Mouse (Mus musculus) adrenal gland, postnatal 10 days (tissue): ENCODE measurements around the gene Gm49322. TPM values are rescaled to one million over a fixed set of nuclear protein-coding genes. Genes with fewer than 3 reads are reported as not detected.
"Not testable (repeated sequence)": the region's sequence is repeated elsewhere in the genome, so short reads cannot be mapped to it uniquely, and the experiment has no call there.

Experiments used
- DNase-seq: peaks from one replicate; pipeline ENCODE4 v3.0.0; 2021; ENCODE audit warnings: mixed read lengths
- long read RNA-seq, 2 experiments: library from polyadenylated mRNA; stranded (forward); transcript quantifications; one replicate each; pipeline ENCODE4 v2.0.0; 2021
- total RNA-seq, 2 experiments: library from RNA; stranded (reverse); gene quantifications; 2 replicates each; pipeline ENCODE4 v1.2.3; 2021

The Gm49322 gene
- total RNA-seq = 1 to 10 TPM; 1.6 to 2.7 TPM
- long read RNA-seq, experiment 1, full-length matches to known transcripts = 5 of 14 reads
- long read RNA-seq, experiment 1, partial matches to known transcripts = 0 of 14 reads
- long read RNA-seq, experiment 1, other reads (novel, unspliced or antisense) = 9 of 14 reads
- long read RNA-seq, experiment 2, full-length matches to known transcripts = 2 of 2 reads
- long read RNA-seq, experiment 2, partial matches to known transcripts = 0 of 2 reads
- long read RNA-seq, experiment 2, other reads (novel, unspliced or antisense) = 0 of 2 reads

DNA sequence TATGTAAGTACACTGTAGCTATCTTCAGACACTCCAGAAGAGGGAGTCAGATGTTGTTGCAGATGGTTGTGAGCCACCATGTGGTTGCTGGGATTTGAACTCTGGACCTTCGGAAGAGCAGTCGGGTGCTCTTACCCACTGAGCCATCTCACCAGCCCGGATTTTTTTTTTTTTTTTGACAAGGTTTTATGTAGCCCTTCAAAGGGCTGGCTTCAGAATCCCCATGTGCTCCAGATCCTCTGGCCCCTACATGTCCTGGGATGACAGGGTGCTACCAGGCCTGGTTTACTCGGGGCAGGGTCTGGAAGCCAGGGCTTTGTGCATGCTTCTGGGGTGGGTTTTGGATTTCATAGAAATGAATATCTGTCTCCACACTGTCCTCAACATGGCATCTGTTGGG lies at the start of gene Gm49322:
TSS of gene Gm49322 (plus strand) at position 301 of the 400 bp plus-strand sequence.
- DNase-seq = not testable (repeated sequence)

DNA sequence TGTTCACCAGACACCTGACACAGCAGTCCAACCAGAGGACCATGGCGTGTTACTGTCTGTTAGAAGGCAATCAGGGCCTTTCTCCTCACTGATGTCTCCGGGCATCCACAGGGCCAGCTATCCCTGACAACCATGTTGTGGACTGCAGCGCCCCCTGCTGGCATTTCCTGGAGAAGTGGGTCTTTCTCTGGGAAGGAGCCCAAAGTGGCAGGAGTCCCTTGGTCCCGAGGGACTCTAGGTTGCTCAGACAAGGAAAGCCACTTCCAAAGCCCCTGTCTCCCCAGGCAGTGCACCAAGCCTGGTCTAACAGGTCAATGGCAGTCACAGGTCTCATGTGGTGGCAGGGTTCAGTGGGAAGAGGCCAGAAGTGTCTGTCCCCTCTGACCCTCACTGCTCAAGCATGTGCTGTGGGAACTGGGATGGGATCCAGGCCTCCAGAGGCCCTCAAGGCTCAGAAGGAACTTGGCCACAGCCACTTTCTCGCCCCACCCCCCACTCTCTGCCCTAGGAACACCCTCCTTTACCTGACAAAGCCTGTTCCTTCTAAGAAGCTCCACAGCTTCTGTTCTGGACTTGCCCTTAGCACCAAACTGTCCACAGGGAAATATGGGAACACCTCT lies 48.4 kb upstream of the Gm49322 start:
- DNase-seq = peak; percentile 94

DNA sequence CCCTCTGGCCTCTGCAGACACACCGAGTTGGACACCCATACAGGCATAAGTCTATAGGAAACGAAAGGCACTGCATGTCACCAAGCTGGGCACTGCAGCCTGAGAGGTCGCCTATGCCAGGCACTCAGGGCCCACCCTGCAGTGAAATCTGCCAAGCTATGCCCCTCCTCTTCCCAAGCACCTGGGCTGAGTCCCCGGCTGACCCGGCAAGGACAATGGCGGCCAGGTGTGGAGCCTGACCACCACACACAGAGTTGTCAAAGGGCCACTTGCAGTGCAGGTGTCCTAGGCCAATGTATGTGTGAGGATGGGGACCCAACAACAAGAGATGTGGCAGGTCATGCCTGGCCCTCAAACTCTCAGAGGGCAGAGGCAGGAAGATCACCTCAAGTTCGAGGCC lies 46.4 kb upstream of the Gm49322 start:
- DNase-seq = no peak

DNA sequence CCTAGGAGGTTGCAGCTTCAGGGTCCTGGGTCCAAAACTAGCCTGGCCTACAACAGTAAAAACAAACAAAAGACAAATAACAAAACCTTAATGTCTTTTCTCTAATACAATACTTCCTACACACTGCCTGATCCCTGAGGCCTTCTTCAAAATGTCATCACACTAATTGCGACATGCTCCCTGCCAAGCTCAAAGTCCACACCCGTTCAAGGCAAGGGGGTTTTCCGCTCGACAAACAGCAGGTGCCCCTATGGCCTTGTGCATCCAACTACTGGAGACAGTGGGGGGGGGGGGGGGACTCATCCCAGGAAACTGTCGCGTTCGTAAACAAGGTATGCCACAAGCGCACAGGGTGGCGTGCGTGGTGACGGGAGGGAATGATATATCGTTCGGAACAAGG lies 45.2 kb upstream of the Gm49322 start:
- DNase-seq = peak; percentile 35

DNA sequence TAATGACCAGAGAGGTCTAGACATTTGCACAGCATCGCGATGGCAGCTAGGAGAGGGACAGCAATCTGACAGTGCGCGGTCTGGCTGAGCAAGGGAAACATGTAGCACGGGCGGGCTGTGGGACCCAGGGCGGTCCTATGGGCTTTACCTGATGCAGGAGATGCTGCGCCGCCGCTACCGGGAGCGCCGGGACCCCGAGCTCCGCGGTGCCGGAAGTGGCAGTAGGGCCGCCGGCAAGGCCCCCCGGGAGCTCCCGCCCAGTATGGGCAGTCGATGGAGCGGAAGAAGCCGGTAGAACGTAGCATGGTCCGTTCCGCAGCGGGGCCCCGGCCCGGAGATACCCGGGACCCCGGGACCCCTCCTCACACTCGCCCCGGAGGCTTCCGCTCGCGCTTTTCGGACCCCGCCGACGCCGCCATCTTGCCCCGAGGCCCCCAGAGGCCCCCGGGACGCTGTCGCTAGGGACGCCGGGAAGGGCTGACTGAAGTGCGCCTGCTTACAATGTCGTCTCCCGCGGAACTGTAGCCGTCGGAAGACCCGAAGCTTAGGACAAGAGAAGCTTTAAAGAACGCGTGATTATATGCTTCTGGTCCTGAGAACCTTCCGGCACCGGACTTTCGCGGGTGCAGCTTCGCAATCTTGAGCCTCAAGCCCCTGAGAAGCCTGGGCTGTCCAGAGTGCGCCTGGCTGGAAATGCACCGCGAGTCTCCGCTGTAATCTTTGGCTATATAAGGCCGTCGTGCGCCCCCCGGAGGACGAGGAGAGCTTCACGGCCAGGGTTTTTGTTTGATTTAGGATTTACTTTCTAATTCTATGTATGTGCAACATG lies 44.5 kb upstream of the Gm49322 start, which contains the start of gene Rexo1:
TSS of gene Rexo1 (minus strand) at position 445 of the 829 bp plus-strand sequence.
- peak; percentile 95 for DNase-seq

DNA sequence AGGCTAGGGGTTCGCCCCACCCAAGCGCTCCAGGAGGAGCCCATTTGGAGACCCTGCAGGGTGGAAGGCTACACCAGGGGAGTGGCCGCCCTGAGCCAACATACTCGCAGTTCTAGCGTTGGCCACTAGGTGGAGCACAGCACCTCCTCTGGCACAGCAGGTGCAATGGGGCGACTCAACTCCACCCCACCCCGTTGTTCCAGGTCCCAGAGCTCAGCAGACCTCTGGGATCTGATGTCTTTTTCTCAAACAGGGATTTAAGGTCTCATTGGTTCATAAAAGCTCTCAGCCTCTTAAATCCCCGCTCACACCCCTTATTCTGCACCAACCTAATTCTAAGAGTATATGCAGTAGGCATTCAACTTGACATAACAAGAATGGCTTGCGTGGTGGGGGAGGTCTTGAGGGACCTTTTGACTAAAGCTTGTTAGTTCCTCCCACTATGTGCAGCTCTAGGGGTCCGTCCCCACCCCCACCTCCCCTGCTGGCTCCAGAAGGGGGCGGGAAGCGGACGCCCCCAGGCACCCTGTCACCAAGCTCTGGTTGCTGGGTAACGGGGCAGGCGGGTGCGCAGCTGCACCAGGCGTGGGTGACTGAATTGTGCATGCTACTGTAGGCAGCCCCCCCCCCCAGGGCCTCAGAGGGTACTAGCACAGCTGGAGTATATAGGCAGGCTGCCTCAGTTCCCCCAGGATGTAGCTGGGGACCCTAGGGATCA lies 39.3 kb upstream of the Gm49322 start:
- peak; percentile 92 for DNase-seq

DNA sequence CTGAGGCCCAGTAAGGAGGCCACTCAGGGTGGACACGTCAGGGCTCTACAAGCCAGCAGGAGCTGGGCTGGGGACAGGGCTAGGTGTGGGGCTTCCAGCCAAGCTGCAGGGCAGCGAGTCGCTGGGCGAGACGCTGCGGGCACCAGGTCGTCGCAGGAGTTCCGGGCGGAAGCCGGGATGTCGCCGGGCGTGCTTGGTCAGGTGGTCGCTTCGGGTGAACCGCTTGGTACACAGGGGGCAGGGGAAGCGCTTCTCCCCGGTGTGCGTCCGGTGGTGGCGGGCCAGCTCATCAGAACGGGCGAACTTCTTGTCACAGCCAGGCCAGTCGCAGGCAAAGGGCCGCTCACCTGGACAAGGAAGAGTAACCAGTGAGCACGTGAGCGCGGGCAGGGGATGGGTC lies 36.9 kb upstream of the Gm49322 start:
- no peak for DNase-seq

DNA sequence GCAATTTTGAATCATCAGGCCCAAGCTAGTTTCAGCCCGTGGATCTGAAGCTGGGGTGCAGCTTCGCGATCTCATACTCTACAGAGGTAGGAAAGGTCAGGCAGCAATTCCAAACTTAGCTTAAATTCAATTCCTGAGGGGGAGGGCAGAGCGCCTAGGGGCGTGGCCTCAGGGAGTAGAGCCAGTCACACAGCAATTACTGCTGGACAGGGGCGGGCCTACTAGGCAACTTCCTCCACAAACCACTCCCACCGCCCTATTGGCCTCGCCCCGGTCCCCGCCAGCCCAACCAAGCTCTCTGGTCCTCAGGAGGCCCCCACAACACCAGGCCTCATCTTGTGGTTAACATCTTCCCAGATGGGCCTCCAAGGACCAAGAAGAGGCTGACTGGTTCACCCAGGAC lies 36.2 kb upstream of the Gm49322 start:
- peak; percentile 82 for DNase-seq

DNA sequence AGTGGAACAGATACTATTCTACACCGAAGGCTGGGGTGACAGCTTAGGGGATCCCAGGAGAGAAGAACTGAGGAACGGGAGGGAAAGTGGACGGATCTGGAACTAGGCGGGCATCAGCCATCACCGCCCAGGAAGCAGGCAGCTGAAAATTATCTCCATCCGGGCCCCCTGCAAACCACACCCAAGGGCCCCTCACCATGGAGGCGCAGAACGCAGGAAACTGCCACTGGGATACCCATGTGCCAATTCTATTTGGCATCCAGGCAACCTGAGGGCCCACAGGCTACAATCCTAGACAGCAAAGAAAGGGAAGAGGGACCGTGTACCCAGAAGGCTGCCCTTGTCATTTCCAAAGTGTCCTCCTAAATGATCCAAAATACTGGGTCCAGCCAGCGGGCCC lies 35.4 kb upstream of the Gm49322 start:
- DNase-seq = no peak

DNA sequence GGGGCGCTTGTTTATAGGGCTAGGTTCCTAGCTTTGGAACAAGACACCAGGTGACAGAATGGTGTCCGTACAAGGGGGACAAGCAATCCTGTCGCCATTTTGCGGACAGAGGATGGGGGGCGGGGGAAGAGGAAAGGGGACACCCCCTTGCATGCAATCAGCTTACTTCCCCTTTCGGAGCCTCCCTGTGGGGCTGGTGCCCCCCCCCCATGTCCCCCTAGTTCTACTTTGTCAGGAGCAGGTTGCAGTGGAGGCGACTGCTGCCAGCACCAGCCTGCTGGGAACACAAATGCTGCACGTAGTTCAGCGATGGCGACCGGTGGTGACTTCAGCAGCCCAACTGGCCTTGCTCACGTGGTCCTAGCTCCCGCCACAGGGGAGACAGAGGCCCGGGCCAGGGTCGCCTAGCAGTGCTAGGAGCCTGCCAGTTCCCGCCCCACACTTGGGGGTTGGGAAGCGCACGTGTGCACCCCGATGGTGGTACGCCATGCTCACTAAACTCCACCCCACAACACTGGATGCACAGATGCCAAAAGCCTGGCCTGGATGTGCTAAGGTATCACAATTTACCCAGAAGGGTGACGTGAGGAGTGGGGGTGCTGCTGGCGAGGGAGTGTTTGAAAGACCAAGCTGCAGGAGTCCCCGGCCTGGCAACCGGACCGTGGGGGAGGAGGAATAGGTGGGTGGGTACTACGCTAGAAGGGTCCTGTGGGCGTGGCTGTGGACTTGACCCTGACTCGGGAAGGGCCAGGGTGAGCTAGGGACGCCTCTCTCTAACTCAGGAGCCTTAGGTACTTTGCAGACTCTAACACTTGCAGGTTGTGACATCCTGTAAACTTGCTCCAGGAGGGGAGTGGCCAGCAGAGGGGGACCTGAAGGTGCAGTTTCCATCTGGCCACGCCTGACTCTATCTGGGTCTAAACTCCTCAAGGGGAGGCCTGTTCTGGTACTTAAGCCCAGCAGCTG lies 34.7 kb upstream of the Gm49322 start:
- DNase-seq = no peak

DNA sequence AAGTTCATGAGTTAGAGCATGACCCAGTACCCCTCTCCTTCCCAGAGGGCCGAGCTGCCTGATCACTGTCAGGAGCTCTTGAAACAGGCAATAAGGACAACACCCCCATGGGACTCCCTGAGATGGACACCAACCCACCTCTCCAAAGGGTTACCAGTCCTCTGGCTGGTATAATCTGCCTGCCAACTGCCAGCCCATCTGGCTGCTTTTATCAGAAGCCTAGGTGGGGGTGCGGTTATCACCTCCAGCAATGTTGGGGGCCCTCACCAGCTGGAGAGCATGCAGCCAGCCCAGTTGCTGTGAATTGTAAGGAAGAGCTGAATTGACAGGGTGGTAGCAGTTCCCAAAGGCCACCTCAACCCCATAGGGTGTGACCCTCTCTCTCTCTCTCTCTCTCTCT lies 33.3 kb upstream of the Gm49322 start:
- no peak for DNase-seq

DNA sequence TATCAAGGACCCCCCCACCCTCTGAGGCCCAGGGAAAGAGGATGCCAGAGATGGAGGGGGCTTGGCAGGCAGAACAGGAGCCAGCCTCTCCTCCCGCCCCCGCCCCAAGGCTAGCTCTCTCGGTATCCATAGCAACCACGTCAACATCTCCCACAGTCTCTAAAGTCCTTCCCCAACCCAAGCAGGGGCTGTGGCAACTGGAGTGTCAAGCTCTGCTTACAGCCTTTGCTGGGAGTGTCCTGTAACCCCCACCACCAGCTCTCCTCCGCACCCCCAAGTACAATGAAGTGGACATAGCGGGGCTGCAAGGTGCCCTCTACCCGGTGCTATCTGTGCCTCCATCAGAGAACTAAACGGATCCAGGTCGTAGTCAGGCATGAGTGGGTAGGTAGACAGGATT lies 31.9 kb upstream of the Gm49322 start:
- DNase-seq = no peak

DNA sequence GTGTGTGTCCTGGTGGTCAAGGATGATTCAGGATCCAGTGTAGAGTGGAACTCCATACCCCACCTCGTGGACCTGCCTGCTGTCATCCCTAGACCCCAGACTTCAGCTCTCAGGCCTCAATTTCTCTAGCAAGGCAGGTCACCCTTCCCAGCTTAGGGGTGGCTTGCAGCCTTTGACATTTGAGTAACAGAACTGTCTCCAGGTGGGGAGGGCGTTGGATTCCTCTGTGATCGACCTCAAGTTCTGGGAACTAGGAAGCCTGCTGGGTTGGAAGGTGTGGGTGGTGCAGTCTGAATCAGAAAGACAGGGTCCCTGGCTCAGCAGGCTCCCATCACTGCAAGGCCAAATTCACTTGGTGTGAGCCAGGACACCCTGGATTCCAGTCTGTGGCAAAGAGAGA lies 30.9 kb upstream of the Gm49322 start:
- no peak for DNase-seq

DNA sequence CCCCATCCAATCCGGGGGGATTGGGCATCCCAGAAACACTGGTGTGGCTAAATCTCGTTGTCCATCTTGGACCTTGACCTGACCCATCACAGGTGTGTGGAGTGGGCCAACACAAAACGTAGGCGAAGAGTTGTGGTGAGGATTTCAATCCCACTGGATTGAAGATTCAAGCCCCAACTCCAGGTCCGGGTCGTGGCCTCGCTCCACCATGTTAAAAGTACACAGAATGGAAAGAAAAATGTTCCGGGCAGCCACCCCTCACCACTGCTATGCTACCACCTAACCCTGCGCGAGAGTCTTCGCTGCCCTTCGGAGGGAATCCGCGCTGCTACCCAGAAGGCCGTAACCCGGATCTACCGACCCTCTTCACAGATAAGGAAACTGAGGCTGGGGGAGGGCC lies 29.9 kb upstream of the Gm49322 start:
- DNase-seq = no peak

DNA sequence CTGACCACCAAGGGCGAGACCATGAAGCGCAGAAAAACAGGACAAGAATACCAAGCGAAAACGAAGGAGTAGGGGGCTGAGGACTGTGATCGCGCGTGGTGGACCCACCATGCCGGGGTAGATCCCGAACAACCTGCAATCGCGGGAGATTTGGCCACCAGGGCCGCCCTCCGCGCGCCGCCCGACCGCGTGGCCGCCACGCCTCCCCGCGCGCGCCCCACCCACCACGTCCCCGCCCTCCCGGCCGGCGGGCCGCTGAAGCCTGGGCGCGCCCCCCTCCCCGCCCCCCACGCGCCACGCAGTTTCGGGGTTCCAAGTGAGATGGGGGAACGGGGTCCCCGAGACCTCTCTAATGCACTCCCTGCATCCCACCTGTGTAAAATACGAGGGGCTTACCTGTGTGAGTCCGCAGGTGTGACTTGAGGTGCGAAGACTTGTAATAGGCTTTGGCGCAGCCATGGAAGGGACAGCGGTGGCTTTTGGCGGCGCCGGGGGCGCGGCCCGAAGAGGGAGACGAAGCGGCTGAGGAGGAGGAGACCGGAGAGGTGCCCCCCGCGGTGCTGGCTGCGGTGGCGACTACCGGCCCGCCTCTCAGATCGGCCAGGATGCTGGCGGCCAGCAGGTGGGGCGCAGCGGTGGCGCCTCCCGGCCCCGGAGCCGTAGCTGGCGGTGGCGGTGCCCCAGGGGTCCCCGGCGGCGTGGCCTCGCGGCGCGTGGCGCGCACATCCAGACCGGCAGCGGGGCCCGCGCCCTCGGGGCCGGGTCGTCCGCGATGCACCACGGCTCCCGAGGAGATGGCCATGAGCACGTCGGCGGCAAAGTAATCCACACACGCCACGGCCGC lies 29.2 kb upstream of the Gm49322 start:
- peak; percentile 81 for DNase-seq

DNA sequence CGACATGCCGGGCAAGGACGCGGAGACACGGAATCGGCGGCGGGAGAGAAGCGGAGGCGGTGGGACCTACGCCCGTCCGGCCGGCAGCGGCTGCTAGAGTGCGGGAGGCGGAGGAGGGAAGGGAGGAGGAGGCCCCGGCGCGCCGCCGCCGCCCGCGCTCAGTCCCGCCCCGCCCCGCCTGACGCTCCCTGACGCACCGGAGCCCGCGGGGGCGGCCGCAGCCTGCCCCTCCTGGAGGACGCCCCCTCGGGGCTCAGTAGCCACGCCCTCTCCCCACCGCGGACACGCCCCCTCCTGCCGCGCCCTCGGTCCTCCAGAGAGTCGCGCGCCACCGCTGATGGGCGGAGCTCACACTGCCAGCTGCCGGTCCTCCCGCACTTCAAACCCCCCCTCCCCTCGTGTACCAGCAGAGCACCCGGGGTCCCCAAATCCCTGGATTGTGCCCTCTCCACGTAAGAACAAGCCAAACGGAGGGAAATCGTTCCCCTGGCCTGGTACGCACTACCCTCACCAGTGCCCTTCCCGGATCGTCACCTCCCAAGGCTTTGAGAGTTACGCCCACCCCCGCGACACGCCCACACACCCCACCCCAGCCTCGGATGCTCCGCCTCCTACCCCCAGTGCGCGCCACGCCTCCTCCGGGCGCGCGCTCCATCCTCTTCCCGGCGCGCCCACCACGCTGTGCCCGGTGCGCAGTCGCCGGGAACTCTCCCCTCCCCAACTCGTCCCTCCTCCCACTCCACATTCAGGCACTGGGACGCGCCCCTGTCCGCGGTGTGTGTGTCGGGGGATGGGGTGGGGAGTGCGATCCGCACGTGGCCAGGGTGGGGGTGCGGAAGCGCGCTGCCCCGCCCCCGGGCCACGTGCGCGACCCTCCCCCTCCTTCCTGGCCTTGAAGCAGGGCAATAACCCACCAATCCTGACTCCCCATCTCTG lies 28.4 kb upstream of the Gm49322 start, which contains the start of gene Klf16:
TSS of gene Klf16 (minus strand) at position 127 of the 936 bp plus-strand sequence.
- peak; percentile 99 for DNase-seq

DNA sequence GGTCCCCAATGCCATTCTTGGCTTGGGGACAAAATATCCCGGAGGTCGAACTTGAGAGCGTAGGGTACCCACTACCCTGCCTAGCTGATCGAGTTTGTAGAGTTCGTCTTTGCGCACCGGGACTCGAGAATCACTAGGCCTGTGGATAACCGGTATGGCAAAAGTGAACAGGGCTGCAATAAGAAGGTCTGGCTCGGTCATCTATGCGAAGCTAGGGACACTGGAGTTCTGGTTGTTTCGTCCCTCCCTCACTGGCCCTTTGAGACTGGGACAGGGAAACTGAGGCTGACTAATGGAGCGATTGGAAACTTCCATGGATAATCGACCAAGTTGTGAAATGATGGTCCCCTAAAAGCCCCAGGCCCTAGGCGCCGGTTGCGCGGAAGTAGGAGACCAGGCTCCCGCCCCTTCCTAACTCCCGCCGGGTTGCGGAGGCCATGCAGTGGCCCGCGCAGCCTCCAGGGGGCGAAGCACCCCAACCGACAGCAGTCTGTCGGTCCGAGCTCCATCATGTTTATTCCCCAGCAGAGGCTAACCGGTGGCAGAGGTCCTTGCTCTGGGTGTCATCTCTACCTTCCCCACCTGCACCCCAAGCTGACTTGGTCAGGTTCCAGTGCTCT lies 27.6 kb upstream of the Gm49322 start:
- peak; percentile 91 for DNase-seq

DNA sequence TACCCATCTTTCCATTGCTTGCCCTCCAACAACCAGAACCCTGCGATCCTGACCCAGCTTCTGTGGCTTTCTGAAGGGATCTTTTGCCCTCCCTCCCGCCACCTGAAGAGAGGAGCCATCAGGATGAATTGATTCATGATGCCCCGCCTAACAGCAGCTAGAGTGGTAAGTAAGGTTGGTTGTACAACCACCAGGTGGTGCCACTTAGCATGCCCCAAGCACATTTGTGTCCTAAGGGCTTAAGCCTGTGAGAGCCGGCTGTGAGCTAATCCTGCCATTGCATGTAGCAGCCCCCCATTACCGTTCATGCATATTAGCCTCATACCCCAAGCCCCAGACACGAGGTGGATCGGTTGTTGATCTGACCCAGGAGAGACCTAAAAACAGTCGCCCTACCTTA lies 26.9 kb upstream of the Gm49322 start:
- DNase-seq = peak; percentile 69

DNA sequence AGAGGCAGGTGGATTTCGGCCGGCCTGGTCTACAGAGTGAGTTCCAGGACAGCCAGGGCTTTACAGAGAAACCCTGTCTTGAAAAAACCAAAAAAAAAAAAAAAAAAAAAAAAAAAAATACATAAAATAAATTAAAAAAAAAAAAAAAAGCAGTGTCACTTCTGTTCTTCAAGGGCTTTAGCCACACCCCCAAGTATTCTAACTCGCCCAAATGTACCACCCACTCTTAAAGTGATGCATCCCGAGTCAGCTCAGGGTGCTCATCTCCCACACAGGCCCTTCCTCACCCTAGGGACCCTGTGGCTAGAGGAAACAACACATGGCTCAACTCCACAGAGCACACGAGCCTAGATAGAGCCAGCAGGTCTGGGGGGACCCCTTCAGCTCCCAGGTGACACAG lies 22.8 kb upstream of the Gm49322 start:
- DNase-seq = no peak
